Mouse (Mus musculus): ENCODE measurements around the gene Tle2.

Tle2 gene

DNA sequence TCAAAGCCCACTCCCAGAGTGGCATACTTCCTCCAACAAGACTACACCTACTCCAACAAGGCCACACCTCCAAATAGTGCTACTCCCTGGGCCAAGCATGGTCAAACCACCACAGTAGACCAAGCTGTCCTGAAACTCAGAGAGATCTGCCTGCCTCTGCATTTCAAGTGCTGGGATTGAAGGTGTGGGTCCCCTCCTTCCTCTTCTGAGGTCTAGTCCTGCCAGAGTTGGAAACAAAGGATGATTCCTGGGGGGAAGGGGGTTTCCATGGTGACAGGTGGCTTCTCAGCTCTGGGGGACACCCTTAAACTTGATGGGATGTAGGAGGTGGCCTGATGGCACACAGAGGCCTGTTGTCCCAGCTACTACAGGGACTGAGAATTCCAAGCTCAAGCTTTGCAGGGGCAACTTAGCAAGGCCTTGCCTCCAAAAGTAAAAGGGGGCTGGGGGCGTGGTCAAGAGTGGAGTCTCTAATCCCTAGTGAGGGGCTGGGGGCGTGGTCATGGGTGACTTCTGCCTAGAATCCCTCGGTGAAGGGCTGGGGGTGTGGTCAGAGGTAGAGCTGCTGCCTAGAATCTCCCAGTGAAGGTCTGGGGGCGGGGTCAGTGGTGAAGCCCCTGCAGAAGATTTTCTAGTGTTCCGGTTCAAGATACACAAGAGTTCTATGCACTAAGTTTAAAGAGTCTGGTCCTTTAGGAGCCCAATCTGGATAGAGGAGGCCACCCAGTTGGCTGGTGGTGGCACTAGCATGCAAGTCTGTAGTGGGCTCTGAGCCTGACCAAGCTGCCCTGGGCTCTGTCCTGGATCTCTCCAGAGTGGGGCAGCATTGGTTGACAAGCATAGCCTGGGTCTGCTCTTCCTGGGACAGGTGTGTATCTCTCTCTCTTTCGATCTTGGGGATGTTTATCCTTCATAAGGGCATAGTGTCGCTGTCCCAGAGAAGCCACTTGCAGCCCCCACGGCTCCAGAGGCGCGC, at the start of gene Tle2:
Tle2 (plus strand) TSS at position 481 of the 976 bp plus-strand sequence.
- CTCF ChIA-PET: interaction anchor here (0.5 to 1.2 kb wide), 2 partner anchors 10 to 14 kb away, joined by 3 to 5 read pairs; no protein-coding TSS in a partner anchor

- CTCF ChIA-PET: interaction anchor here (0.7 to 1.9 kb wide), 3 partner anchors 23 to 74 kb away, joined by 3 to 5 read pairs (median 3); no protein-coding TSS in a partner anchor
Observed at GRCm38 (mm10) chr10:81525017-81525694, 49.2 kb upstream of the Tle2 start.

- CTCF ChIA-PET: interaction anchor here (1.9 kb wide), 1 partner anchor 25 kb away, joined by 5 read pairs; no protein-coding TSS in a partner anchor
Observed at GRCm38 (mm10) chr10:81526779-81527178, 47.6 kb upstream of the Tle2 start.

GRCm38 (mm10) chr10:81534826-81535225, 39.5 kb upstream of the Tle2 start:
- CTCF ChIA-PET: no interaction called here

- CTCF ChIA-PET: no interaction called here
Observed at GRCm38 (mm10) chr10:81536734-81537133, 37.6 kb upstream of the Tle2 start.

DNA sequence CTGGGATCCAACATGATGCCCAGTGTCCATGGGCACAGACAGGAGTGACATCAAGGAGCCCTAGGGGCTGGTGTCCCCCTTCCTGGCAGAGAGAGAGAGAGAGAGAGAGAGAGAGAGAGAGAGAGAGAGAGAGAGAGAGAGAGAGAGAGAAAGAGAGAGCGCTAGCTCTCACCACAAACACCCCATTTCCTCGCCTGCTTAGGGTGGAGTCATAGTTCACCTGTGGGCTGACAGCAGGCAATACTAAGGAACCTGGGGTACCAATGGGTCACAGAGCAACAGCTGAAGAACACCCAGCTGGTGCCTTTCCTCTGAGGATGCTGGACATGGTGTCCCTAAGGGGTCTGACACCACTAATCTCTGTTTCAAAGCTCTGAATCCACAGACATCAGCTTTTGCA, 36.9 kb upstream of the Tle2 start:
- CTCF ChIA-PET: no interaction called here

- CTCF ChIA-PET: no interaction called here
Observed at GRCm38 (mm10) chr10:81538321-81539048, 35.9 kb upstream of the Tle2 start.

DNA sequence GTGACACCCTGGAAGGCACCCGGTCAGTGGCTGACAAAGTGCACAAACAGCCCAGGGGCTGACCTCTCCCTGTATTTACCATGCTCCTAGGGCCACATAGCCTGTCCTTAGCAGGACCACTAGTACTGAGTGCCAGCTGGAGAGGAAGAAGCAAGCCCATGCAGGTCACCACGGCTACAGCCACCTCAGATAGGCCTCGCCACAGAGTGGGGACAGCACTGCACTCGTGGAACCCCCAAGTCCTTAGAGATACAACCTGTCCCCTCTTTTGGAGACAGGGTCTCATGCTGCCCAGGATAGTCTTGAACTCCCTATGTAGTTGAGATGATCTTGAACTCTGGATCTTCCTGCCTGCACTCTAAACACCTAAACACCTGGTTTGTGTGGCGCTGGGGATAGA, 33.0 kb upstream of the Tle2 start:
- CTCF ChIA-PET: no interaction called here

DNA sequence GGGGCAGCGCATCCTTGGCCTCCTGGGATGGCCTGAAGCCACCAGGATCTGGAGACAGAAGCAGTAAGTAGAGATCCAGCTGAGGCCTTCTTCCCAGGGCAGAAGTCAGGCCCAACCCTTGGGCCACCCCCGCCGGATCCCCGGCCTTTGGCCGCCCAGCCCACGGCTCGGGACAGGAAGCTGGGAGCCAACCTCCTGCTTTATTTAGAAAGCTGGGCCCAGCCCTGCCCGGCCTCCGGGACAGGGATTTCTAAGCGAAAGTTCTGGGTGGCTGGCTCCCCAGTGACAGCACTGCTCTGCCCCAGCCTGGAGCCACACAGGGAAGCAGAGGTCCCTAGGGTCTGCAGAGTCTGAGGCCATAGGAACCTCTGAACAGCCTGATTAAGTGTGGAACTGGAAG, 32.6 kb upstream of the Tle2 start:
- CTCF ChIA-PET: interaction anchor here (0.7 kb wide), 1 partner anchor 151 kb away, joined by 3 read pairs; no protein-coding TSS in a partner anchor

DNA sequence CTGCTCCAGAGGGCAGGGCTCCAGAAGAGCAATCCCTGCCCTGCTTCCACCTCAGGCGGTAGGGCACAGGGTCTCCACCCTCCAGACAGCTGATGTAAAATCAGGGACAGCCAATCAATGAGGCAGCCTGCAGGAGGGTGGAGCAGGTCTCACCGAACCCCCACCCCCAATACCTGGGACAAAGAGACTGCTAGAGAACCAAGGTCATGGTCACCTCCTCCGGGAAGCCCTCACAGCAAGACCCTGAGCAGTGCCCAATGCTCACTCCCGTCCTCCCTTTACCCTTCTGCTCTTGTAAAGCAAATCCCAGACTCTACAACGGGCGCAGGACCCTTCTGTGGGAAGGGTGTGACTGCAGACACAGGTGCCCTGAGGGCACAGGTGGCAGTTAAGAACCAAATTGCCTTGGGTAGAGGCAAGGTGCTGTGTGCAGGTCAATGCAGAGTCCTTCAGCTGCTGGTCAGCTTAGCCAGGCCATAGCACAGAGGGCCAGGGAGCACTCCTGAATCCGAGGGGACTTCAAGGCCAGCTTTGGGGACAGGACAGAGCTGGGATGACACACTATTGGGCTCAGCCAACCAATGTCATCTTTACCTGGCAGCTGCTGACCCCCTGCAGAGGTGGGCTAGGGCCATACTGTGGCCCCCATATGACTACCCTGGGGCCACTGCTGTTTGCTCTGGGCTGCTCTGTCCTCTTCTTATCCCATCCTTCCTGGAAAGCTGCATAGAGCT, 31.5 kb upstream of the Tle2 start:
- CTCF ChIA-PET: interaction anchor here (0.5 kb wide), 1 partner anchor 15 kb away, joined by 6 read pairs; no protein-coding TSS in a partner anchor

- CTCF ChIA-PET: interaction anchor here (0.5 kb wide), 1 partner anchor 15 kb away, joined by 6 read pairs; no protein-coding TSS in a partner anchor
Observed at GRCm38 (mm10) chr10:81543633-81544032, 30.7 kb upstream of the Tle2 start.

DNA sequence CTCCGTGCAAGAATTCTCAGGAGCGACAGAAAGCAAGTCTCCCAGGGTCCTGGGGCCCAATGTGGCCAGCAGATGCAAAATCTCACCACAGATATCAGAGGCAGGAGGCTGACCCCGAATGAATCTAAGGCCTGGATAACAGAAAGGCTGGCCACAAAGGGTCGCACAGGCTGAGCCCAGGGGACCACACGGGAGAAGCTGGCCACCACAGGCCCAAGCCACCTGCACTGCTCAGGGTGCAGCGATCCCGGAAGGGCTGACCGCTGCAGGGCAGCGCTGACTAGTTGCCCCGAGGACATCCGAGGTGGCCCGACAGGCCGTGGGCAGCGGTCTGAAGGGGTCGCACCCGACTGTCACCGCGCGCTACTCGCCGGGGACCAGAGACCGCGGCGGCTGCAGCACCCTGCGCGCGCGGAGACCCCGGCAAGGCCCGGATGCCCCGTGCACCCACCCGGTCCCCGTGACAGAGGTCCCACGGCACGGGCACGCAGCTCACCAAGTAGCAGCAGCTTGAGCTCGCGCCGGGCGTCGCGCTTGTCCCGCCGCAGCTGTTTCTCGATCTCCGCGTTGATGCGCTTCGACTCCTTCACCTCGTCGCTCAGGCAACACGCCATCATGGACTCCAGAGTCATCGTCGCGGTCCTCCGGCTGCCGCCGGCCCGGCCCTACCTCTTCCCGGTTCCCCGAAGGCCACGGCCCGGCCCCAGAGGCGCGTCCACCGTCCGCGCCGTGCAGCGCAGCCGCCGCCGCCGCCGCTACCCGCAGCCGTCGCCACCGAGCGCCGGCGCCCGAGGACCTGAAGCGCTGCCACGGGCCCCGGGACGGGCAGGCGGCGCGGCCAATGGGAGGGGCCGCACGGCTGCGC, 29.8 kb upstream of the Tle2 start:
- CTCF ChIA-PET: no interaction called here

GRCm38 (mm10) chr10:81545161-81545747, 29.1 kb upstream of the Tle2 start, which contains the start of gene Gna11:
TSS of gene Gna11 (minus strand) at chr10:81545190.
- CTCF ChIA-PET: no interaction called here

- CTCF ChIA-PET: interaction anchor here (0.8 kb wide), 1 partner anchor 45 kb away, joined by 4 read pairs; no protein-coding TSS in a partner anchor
Observed at GRCm38 (mm10) chr10:81546332-81546731, 28.0 kb upstream of the Tle2 start.

DNA sequence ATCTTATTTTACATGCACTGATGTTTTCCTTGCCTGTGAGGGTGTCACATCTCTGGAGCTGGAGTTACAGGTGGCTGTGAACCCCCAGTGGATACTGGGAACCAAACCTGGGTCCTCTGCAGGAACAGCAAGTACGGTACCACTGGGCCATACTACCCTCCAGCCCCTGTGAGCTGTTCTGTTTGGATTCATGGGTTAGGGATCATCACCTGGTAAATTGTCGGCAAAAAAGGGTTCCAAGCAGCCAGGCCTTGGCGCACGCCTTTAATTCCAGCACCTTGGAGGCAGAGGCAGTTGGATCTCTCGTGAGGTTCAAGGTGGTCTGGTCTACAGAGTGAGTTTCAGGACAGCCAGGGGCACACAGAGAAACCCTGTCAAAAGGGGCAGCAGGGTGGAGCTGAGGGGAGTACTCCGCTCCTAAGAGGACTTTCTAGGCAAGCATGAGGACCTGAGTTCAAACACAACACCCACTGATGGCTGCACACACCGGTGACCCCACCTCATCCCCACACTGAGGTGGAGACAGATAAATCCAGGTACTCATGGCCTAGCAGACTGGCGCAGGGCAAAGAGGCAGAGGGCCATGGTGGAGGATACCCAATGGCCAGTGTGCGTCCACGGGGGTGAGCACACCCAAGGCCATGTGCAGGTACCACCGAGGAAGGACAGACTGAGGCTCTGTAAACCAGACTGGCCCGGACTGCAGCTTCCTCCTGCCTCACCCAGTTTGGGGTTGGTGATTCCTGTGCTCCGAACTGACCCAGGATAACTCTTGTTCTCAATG, 27.4 kb upstream of the Tle2 start:
- CTCF ChIA-PET: interaction anchor here (0.8 kb wide), 1 partner anchor 45 kb away, joined by 4 read pairs; no protein-coding TSS in a partner anchor

DNA sequence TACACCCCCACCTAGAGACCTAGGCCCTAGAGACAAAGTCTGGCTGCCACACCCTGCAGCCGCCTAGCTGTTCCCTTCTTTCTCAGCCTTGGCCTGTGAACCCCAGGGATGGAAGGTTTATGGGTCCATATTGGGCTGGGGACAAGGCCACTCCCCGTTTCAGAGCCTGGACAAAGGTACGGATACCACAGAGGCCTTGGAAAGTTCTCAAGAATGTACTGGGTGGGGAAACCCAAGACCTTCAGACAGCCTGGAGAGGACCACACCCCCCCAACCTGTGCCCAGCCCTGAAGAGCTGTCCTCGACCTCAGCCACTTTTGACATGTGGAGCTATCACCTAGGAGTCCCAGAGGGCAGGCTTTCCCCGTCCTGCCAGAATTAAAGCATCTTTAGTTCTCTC, 25.4 kb upstream of the Tle2 start:
- CTCF ChIA-PET: interaction anchor here (0.6 to 0.7 kb wide), 2 partner anchors 18 to 27 kb away, joined by 5 to 13 read pairs; no protein-coding TSS in a partner anchor

GRCm38 (mm10) chr10:81550257-81550656, 24.1 kb upstream of the Tle2 start:
- CTCF ChIA-PET: interaction anchor here (0.7 to 2.1 kb wide), 6 partner anchors 9 to 100 kb away, joined by 3 to 16 read pairs (median 4); partner anchors contain the start of gene Aes

DNA sequence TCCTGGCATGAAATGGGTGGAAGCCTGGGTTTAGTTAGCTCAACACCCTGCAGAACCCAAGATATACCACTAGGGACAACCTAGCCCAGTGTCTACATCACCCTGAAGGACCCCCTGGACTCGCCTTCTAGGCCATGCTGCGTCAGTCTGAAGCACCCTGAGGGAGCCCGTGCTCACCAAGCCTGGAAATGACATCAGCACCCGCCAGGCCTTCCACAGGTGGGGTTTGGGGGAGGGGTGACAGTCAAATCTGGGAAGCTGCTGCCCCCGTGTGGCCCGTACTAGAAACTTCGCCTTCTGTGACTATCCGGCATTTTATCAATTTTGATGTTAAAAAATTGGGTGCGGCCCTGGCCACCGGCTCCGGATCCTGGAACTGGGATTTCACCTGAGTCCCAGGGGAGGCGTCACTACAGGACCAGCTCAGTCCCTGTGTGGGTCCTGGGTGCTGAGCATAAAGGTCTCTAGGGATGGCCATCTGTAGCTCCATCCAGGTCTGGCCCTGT, 22.7 kb upstream of the Tle2 start:
- CTCF ChIA-PET: interaction anchor here (0.5 to 2.1 kb wide), 7 partner anchors 9 to 127 kb away, joined by 3 to 16 read pairs (median 3); no protein-coding TSS in a partner anchor
